Mouse (Mus musculus): Measurements from ENCODE around the gene Farsa.

The Farsa gene

GRCm38 (mm10) chr8:84913502-84913900 is 56.7 kb downstream of the Farsa start:
- DNase-seq, result no peak

DNA sequence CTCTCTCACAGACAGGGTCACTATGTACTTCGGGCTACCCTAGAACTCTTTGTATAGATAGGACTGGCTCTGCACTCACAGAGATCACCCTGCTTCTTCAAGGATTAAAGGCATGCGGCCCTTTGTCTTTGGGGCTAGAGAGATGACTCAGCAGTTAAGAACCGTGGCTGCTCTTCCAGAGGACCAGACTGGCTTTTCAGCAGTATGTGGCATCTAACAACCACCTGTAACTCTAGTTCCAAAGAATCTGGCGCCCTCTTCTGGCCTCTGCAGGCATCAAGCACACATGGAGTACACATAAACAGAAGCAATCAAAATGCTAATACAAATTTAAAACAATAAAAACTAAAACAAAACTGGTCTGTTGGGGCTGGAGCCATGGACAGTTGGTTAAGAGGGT is 57.2 kb downstream of the Farsa start:
- DNase-seq, result no peak

DNA sequence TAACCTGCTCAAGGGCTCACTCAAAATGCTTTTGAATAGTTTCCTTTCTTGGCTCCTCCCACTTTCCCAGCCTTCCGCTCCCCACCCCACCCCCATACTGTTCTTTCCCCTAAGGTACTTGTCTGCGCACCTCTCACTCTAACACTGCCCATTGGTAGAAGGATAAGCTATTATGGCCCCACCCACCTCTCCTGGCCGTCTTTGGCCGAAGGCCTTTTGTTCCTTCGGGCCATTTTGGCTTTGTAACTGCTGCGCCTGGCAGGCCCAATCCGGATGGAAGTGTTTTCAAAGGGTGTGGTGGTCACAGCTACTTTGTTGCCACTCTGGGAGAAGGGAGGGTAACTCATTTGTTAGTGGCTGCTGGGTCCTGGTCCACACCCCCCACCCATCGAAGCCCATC is 58.5 kb downstream of the Farsa start:
- no peak for DNase-seq

DNA sequence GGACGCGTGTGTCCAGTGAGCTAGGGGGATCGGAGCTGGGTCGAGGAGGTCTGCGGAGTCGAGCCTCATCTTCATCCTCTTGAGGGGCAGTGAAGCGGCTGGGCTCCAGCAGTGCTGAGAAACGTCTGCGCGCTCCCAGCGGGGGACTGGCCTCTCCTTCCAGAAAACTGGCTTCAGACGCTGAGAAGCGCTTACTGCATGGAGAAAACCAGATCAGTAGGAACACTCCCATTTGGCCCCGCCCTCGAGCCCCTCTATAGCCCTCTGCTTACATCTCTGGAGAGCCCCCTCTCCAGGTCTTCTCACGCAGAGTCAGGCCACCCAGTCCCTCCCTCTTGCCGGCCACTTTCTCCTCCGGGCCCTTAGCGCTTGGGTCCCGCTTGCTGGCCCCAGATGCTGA is 61.0 kb downstream of the Farsa start:
- DNase-seq, result no peak

DNA sequence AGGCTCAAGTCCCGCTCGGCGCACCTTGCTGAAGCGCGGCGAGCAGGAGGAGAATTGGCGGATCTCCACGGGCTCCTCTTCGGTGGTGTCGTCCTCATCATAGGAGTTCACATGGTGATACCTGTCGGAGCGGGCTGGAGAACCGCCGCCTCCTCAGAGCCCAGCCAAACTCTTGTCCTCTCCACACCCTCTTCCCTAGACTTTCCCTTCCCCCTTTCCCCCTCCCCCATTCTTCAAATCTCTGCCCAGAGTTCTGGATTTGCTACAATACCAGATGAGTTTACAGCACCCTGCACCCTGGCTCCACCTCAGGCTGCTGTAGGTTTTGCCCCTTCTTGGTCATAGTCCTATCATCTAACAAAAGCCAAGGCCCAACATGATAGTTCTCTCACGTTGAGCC is 61.9 kb downstream of the Farsa start:
- no peak for DNase-seq

All from right cerebral cortex, postnatal 25 days (tissue).